Mouse (Mus musculus) thymus, adult 2 months (tissue): ENCODE results near the gene Hgfac.

Experiments
- CTCF ChIP-seq: fragments of 200-500 bp; IDR thresholded peaks from 2 replicates; pipeline ENCODE4 v1.5.1; 2012; ENCODE audit warnings: mild to moderate bottlenecking, control low read depth, low read length, moderate library complexity, borderline replicate concordance; ENCODE audit not compliant: control insufficient read depth, poor library complexity, insufficient read depth; ENCODE audit errors: extremely low read depth
- POLR2A ChIP-seq: fragments of 200-500 bp; IDR thresholded peaks from 2 replicates; pipeline ENCODE4 v1.6.1; 2012; ENCODE audit warnings: mild to moderate bottlenecking, low read length, control low read depth, moderate library complexity; ENCODE audit not compliant: control insufficient read depth, poor library complexity, insufficient read depth; ENCODE audit errors: extremely low read depth

- TF ChIP-seq CTCF (no peak), POLR2A (no peak)
Observed at GRCm38 (mm10) chr5:35073235-35073634, 31.9 kb downstream of the Hgfac start.
